Mouse (Mus musculus): Measurements from ENCODE around the gene Maml3.

Gene Maml3

DNA sequence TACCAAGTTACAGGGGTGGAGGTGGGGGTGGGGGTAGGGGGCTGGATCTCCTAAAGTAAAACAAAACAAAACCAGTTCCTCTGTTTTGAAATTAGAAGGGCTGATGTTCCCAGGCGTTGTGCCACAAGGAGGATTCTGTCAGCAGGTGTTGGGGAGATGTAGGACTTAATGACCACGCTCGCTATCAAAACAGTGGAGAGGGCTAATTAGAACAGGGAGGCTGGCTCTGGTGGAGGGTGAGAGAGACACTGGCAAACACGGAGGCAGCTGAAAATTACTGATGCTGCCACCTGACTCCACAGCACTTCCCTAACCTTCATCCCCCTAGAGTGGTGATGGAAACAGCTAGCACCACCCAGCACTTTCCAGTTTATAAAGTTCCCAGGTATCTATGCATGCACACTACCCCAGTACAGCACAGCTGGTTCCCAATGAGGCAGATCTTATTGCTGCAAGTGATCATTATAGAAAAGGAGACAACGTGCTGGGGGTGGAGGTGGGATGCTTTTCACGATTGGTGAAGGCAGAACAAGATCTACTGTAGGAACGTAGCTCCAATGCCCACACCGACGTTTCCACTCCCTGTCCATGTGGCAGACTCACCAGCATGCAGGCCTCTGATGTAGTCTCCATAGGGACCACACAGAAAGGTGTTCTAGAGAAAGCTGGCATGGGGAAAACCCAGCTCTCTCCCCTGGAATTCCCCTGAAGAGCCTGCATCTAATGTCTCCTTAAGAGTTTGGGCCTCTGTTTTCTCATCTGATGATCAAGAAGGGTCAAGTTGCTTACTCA lies 332.8 kb downstream of the Maml3 start:
- no peak for DNase-seq

DNA sequence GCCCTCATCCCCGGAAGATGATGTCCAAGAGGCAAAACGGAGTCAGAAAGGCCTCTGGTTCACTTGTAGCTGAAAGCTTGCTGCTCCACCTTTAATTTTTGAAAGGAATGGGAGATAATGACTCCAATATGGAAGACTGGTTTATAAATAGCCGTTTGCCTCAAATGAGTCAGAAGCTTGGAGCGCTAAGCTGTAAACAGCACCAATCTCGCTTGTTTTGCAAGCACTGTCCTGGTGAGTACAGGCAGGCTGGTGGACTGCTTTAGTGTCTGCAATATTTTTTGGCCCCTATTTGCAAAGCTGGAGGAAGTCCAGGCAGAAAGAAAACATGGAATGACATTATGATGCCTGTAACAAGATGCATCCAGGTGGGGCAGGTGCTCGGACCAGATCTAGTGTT lies 335.7 kb downstream of the Maml3 start:
- DNase-seq = no peak

GRCm38 (mm10) chr3:51765220-51765923 lies 339.5 kb downstream of the Maml3 start:
- no peak for DNase-seq

DNA sequence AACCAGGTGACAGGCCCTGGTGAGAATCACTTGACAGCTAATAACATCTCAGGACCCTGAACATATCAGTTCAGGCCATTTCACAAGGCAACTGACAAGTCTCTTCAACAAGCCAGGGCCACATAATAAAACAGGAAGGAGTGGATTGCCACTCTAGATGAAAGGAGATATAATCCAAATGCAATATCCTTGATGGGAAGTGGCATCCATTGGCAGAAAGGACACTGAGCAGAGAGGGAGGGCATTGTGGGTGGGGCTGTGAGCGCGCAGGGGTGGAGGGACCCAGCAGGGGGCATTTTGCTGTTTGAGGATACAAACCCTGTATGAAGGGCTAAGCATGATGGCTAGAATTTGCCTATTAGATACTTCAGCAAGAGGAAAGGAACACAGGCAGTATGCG lies 340.7 kb downstream of the Maml3 start:
- no peak for DNase-seq

DNA sequence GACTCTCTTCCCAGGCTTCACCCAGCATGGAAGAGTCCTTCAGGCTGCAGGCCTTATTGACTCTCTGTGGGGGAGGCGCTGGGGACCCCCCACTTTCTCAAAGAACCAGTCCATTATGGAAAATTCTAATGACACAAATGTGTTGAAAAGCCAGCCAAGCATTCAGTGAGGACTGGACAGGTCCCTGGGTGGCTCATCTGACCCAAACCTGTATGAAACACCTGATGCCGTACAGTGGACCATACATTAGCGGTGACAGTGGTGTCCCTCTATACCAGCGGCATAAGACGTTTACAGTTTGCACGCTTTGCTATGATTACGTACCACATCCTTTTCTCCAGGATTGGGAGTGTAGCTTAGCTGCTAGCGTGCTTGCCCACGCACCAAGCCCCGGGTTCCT lies 342.0 kb downstream of the Maml3 start:
- no peak for DNase-seq

GRCm38 (mm10) chr3:51759534-51759933 lies 345.3 kb downstream of the Maml3 start:
- no peak for DNase-seq

- DNase-seq = no peak
Observed at GRCm38 (mm10) chr3:51757032-51757431, 347.8 kb downstream of the Maml3 start.

DNA sequence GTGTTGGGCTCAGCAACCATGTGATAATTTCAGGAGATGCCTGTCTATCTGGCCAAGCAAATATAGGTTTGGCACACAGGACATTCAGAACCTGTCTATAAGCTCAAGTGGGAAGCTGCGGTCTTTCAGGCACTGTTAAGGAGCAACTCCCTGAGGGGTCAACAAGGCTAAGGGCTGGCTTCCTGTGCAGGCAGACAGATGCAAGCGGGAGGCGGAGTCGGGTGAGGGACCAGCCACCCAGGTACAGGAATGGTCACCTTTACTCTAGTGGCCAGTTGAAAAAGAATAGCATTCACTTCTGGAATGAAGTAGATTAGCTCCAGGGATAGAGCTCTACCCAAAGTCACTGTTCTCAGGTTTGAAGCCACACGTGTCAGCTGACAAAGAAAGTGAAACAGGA lies 348.6 kb downstream of the Maml3 start:
- no peak for DNase-seq

DNA sequence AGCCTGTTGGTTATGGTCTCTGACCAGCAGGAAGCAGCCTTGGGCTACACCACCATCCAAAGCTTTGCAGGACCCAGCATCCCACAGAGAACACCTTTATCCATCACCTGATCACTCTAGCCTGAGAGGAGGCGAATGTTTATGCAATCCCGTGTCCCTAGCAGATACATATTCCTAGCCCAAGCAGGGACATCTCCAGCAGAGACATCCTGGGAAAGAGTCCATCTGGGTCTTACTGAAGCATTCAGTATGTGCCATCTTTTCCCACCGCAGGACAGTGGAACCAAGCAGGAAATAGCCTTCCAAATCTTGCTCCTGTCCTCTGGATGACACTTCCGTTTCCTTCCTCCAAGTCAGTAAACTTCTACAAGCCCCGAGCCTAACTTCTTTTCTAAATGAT lies 351.6 kb downstream of the Maml3 start:
- DNase-seq = no peak

DNA sequence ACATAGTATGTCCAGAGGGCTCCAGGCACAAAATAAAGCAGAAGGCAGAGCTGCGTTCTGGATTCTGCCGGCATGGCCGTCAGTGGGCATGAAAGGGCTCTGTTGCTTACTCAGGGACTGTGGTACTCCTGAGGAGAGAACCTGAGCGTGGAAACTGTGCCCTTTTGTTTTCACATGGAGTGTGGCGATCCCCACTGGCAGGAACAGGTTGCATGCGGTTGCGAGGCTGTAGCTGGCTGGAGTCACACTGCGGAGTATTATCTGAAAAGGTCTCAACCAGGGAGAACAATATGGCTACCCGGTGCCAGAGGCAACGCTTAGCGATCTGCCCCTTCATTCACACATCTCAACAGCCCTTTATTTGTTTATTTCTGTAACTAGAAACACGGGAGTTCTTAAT lies 353.4 kb downstream of the Maml3 start:
- no peak for DNase-seq

- DNase-seq = peak; percentile 70
Observed at GRCm38 (mm10) chr3:51749812-51750481, 354.9 kb downstream of the Maml3 start.

DNA sequence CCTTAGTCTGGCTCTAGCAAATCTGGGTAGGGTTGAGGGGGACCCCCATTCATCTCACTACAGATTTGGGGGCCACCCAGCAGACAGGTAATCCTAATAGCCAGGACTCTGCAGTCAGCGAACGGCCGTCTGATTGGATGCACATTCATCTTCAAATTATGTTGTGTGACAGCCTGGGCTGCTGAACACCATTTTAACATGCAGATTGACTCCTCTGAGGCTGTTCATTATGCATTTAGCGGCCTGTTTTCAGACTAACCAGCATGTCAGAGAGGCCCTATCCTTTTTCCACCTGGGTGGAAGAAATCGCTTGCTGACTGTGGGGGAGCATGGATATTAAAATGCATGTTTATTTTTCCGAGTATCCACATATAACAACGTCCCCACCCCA lies 355.5 kb downstream of the Maml3 start:
- DNase-seq = no peak

GRCm38 (mm10) chr3:51748436-51749376 lies 356.2 kb downstream of the Maml3 start:
- no peak for DNase-seq

DNA sequence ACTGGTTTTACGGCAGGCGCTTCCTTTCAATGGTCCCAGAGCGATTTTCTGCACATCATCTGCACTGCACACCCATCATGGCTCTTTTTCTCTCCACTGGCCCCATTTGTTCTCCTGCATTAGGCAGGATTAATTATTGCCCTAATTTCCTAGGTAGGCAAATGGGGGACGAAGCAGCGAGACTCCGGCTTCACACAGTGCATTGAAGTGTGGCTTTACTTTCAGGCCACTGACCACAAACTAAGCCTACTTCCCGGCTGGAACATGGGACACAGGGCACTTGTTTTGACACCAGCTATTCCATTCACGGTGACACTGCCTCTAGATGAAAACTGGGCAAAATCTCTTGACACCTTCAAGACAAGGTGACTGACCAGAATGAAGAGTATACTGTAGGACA lies 358.1 kb downstream of the Maml3 start:
- no peak for DNase-seq

DNA sequence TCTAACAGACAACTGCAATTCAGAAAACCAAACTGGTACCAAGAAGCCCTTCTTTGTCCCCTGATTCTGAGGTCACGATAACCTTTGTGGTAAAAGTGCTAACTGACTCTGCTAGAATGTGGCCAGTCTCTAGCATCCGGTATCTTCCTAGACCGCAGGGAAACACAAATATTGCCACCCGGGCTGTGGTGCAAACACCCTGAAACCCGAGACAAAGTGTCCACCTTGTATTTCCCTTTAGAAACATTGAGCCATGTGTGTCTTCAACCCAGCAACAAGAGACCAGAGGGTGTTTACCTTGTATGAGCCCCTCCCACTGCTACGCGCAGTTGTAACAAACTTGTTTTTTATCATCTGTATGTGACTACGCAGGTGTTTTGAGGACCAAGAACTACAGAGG lies 359.7 kb downstream of the Maml3 start:
- DNase-seq = no peak

GRCm38 (mm10) chr3:51744339-51744759 lies 360.5 kb downstream of the Maml3 start:
- no peak for DNase-seq

GRCm38 (mm10) chr3:51742405-51742804 lies 362.5 kb downstream of the Maml3 start:
- no peak for DNase-seq

GRCm38 (mm10) chr3:51741824-51742223 lies 363.1 kb downstream of the Maml3 start:
- peak; percentile 29 for DNase-seq

DNA sequence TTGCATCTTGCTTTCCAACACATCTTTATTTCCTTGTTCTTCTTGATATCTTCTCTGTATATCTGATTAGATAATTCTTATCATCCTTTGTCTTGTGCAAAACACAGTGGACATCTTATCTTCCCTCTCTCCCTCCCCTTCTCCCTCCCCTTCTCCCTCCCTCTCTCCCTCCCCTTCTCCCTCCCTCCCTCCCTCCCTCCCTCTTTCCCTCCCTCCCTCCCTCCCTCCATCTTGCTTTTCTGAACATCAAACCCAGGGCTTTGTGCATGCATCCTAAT lies 365.1 kb downstream of the Maml3 start:
- DNase-seq = no peak

- peak; percentile 57 for DNase-seq
Observed at GRCm38 (mm10) chr3:51739049-51739834, 365.6 kb downstream of the Maml3 start.

GRCm38 (mm10) chr3:51733685-51734084 lies 371.2 kb downstream of the Maml3 start:
- DNase-seq = no peak

All from kidney, postnatal 10 days (tissue).